Mouse (Mus musculus) forebrain, embryonic 16.5 days (tissue): ENCODE results near the gene Pip4k2c. TPM values are rescaled to one million over a fixed set of nuclear protein-coding genes. Genes with fewer than 3 reads are reported as not detected.

ENCODE experiments used
- ATAC-seq: fragments of 200-750 bp; cut with Nextera tagmentation; 2 replicates; pipeline ENCODE4 v1.8.0; 2017; ENCODE audit warnings: mild to moderate bottlenecking, moderate library complexity
- H3K27ac ChIP-seq: fragments of 300-500 bp; sonication (generic); 2 replicates; pipeline ENCODE4 v1.5.1; 2014; ENCODE audit warnings: low read length, control low read depth
- H3K27me3 ChIP-seq: fragments of 300-500 bp; sonication (generic); replicated peaks from 2 replicates; pipeline ENCODE4 v1.6.1; 2014; ENCODE audit warnings: low read length; ENCODE audit not compliant: control insufficient read depth, insufficient read depth
- H3K36me3 ChIP-seq: fragments of 300-500 bp; sonication (generic); 2 replicates; pipeline ENCODE4 v1.6.1; 2014; ENCODE audit not compliant: control insufficient read depth, insufficient read depth
- H3K4me1 ChIP-seq: fragments of 300-500 bp; sonication (generic); replicated peaks from 2 replicates; pipeline ENCODE4 v1.6.1; 2014; ENCODE audit warnings: low read length; ENCODE audit not compliant: control insufficient read depth, insufficient read depth
- H3K4me2 ChIP-seq: fragments of 300-500 bp; sonication (generic); 2 replicates; pipeline ENCODE4 v1.6.1; 2014; ENCODE audit warnings: mild to moderate bottlenecking, low read length, control low read depth
- H3K4me3 ChIP-seq: fragments of 300-500 bp; sonication (generic); replicated peaks from 2 replicates; pipeline ENCODE4 v1.5.1; 2014; ENCODE audit warnings: mild to moderate bottlenecking, low read length, control low read depth
- H3K9ac ChIP-seq: fragments of 300-500 bp; sonication (generic); replicated peaks from 2 replicates; pipeline ENCODE4 v1.6.1; 2014; ENCODE audit warnings: low read depth, low read length, control low read depth
- H3K9me3 ChIP-seq: fragments of 300-500 bp; sonication (generic); 2 replicates; pipeline ENCODE4 v1.6.1; 2016; ENCODE audit warnings: low read length; ENCODE audit not compliant: control insufficient read depth
- whole genome bisulfite sequencing: fragments of 180-500 bp; shearing (Covaris S2); extraction: QIAGEN DNeasy Blood & Tissue Kit; methylation state at CpG from one replicate; pipeline ENCODE4 v1.1.7; 2014; 5-methylcytosine and 5-hydroxymethylcytosine counted together
- polyA plus RNA-seq: library from polyadenylated mRNA; unstranded; fragments of >200 nt; fragmentation: Nextera tagmentation; extraction: Ambion mirVana; gene quantifications from 2 replicates; pipeline ENCODE4 v1.2.1, GENCODE M21; 2015

Pip4k2c gene
- polyA plus RNA-seq, 1 experiment from 2014 or later: 26.7 TPM

DNA sequence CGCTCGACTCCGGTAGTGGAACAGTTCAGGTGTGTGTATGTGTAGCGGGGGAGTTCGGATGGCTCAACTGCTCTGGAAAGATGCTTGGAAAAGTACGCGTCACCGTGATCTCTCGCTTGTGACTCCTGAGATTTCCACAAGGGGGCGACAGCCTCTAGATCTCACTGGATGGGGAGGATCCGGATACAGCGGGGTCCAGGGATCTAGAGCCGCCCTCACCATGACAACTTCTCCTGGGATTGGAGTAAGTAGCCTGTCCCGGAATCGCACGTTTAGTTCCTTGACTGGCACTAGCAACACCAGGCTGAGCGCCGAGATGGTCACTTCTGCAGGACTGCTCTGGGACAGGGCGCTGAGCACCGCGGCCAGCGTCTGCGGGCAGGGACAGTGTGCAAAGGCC, 33.7 kb downstream of the Pip4k2c start:
- ATAC-seq: peak; percentile 53
- peaks cover 17% of the 10 kb centered on the region for H3K4me1 ChIP-seq
- H3K9ac ChIP-seq: no peak overlapping the region
- H3K4me2 ChIP-seq: peak overlapping the region; percentile 45
- H3K27ac ChIP-seq: no peak overlapping the region
- under 1% methylated on average over 23 of the region's 23 CpGs for WGBS
- no peaks in the 10 kb centered on the region for H3K36me3 ChIP-seq
- H3K4me3 ChIP-seq: peak overlapping the region; percentile 23
- H3K9me3 ChIP-seq: no peaks in the 10 kb centered on the region
- H3K27me3 ChIP-seq: peaks cover 31% of the 10 kb centered on the region

DNA sequence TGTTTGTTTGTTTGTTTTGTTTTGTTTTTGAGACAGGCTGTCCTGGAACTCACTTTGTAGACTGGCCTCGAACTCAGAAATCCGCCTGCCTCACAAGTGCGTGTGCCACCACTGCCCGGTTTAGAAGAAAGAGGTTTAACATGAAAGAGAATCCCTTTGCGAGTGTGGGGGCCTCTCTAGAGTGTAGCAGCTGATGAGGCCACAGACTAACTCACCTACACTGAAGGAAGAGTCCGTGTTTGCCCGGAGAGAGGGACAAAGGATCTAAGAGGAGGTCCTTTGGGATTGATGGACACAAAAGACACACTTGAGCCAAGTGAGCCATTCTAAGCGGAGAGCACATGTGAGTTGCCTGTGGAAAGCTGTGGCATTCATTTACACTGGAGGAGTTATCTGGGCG, 34.1 kb downstream of the Pip4k2c start:
- 15% methylated on average over 9 of the region's 9 CpGs for WGBS
- Histone ChIP-seq H3K36me3 (no peaks in the 10 kb centered on the region), H3K27me3 (peaks cover 31% of the 10 kb centered on the region), H3K9me3 (no peaks in the 10 kb centered on the region), H3K4me2 (no peak overlapping the region), H3K9ac (no peak overlapping the region), H3K4me3 (no peak overlapping the region), H3K4me1 (peaks cover 17% of the 10 kb centered on the region), H3K27ac (no peak overlapping the region)
- ATAC-seq: no peak

DNA sequence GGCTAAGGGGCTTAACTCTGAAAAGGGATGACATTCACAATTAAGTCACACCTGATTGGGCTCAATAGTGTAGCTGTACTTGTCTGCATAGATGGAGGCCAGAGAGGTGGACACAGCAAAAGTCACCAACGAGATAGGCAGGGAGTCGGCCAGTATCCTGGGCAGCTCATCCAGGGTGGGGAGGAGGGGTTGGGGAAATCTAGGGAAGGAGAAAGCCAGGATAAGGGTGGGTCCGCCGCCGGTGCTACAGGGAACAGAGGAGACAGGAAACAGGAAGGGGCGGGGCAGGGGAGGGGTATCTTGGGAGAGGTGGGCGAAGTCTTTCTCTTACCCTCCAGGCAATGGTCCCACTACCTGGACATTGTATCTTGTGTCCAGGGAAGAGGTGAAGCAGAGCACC, 34.6 kb downstream of the Pip4k2c start:
- no peak overlapping the region for H3K27ac ChIP-seq
- no peak for ATAC-seq
- no peaks in the 10 kb centered on the region for H3K9me3 ChIP-seq
- H3K27me3 ChIP-seq: peaks cover 31% of the 10 kb centered on the region
- H3K4me2 ChIP-seq: no peak overlapping the region
- peaks cover 17% of the 10 kb centered on the region for H3K4me1 ChIP-seq
- H3K36me3 ChIP-seq: no peaks in the 10 kb centered on the region
- no peak overlapping the region for H3K9ac ChIP-seq
- H3K4me3 ChIP-seq: no peak overlapping the region
- WGBS: 3% methylated on average over 7 of the region's 7 CpGs

DNA sequence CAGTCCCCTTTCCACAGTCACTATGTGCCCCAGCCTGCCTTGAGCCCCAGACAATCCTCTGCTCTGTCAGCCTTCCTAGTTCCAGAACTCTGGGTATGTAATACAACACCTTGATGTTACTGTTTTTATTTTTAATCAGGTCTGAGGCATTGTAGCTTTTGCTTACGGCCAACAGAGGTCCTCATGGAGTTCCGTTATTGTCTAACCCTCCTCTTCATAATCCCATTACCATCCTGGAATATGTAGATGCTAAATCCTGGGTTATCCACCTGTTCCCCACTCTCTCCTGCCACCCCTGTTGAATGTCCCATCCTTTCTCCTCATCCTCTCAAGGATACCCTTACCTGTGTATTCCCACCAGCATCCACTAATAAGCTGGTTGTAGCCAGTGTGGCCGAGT, 35.2 kb downstream of the Pip4k2c start:
- Histone ChIP-seq H3K4me3 (no peak overlapping the region), H3K9me3 (no peaks in the 10 kb centered on the region), H3K4me1 (peaks cover 17% of the 10 kb centered on the region), H3K36me3 (no peaks in the 10 kb centered on the region), H3K27me3 (peaks cover 32% of the 10 kb centered on the region), H3K27ac (no peak overlapping the region), H3K9ac (no peak overlapping the region), H3K4me2 (no peak overlapping the region)
- whole genome bisulfite sequencing: 23% methylated on average over 3 of the region's 3 CpGs
- ATAC-seq: no peak

DNA sequence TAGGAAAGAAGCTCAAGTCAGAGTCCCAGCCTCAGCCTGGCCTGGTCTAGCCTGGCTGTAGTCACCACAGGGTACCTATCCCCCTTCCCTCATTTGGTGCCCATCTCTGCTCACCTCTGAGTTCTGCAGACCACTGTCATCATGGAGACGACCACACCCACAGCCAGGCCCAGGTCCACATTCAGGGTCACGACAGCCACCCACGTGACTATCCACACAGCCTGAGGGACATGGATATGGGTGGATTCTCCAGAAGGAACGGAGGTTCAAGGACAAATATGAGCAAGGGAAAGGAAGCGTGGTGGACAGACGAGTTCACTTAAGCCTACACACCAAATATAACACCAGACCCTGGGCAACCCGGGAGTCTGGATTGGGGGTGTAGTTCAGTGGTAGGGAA, 37.2 kb downstream of the Pip4k2c start:
- H3K4me2 ChIP-seq: no peak overlapping the region
- 90% methylated on average over 7 of the region's 7 CpGs for WGBS
- H3K4me1 ChIP-seq: peaks cover 22% of the 10 kb centered on the region
- no peak overlapping the region for H3K4me3 ChIP-seq
- H3K9me3 ChIP-seq: no peaks in the 10 kb centered on the region
- no peak overlapping the region for H3K27ac ChIP-seq
- no peak overlapping the region for H3K9ac ChIP-seq
- no peak for ATAC-seq
- H3K27me3 ChIP-seq: peaks cover 42% of the 10 kb centered on the region
- H3K36me3 ChIP-seq: no peaks in the 10 kb centered on the region

DNA sequence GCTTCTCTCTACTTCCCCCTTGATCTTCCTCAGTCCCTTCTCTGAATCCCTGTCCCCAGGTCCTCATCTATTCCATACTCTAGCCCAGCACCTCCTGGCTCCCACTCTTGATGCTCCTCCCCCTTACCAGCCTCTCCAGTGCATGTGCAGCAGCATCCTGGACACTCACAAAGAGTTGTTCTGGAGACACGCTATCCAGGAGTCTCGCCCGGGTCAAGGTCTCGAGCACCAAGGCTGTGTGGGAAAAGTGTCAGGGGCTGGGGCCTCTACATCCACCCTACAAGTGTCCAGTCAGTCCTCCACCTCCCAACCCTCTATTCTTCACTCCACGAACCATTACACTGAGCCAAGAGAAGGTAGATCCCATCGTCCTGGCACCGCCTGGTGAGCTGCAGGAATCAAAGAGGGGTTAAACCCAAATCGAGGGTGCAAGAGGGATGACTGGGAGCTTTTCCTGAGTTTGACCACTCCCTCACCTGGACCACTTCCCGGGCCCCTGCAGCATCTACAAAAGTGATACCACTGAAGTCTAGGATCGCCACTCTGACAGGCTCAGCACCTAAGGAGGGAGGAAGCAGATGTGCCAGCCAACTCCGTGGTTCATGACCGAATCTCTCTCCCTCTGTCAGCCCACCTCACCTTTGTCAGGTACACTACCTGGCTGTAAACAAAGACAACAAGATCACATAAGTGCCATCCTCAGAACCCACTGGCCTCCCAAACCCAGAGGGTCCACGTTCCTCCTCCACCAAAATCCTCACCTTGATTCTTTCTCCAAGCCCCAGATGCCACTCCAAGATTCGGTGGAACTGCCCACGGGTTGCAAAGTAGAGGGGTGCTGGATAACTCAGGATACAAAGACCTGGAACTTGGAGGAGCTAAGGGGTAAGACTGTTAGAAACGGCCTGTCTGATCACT, 38.0 kb downstream of the Pip4k2c start:
- WGBS: 83% methylated on average over 16 of the region's 16 CpGs
- Histone ChIP-seq H3K27me3 (peaks cover 43% of the 10 kb centered on the region), H3K36me3 (no peaks in the 10 kb centered on the region), H3K4me1 (peaks cover 19% of the 10 kb centered on the region), H3K4me2 (no peak overlapping the region), H3K27ac (no peak overlapping the region), H3K9ac (no peak overlapping the region), H3K4me3 (no peak overlapping the region), H3K9me3 (no peaks in the 10 kb centered on the region)
- no peak for ATAC-seq

DNA sequence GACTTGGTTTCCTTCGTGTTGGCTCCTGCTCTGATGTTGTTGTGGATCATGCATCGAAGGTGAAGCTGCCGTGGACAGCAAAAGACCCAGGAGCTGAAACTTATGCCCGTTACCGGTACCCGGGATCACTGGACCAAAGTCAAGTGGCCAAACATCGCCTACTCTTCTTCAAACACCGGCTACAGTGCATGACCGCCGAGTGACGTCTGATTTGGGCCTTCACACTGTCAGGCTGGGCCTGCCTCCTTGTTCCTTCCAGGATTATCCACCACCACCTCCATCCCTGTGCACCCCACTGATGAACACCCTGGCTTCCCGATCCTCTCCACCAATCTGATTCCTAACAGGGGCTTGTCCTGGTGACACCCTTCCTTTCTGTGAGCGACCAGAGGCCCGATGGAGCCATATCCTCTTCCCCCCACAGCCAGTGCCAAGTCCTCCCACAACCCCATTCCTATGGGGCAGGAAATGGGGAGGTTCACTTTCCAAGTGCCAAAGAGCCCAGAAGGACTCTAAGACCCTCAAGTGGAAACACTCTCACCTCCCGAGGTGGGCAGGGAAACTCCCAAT, 39.7 kb downstream of the Pip4k2c start:
- WGBS: 88% methylated on average over 15 of the region's 15 CpGs
- no peak overlapping the region for H3K9ac ChIP-seq

DNA sequence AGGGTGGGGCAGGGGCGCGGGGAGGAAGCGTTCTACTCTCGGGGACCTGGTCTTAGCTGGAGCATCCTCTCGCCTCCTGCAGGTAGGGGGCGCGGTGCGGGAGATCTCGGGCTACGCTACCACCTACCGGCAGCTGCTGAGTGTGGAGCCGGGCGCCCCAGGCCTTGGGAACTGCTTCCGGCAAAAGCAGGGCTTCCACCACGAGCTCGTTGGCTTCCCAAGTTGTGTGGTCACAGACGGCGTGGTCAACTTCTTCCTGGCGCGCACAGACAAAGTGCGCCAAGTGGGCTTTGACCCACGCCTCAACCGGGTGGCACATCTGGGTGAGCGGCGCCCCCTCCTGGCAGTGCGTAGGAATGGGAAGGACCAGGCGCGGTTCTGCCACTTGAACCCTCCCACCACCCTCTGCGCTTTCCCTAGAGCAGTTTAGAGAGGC, 40.5 kb downstream of the Pip4k2c start:
- H3K27me3 ChIP-seq: peaks cover 44% of the 10 kb centered on the region
- no peaks in the 10 kb centered on the region for H3K36me3 ChIP-seq
- peak overlapping the region; percentile 44 for H3K4me2 ChIP-seq
- ATAC-seq: 0 out of 2 replicates have a peak, but pooled peaks have one; percentile 47
- H3K9me3 ChIP-seq: no peaks in the 10 kb centered on the region
- peak overlapping the region; percentile 28 for H3K4me3 ChIP-seq
- H3K9ac ChIP-seq: no peak overlapping the region
- H3K27ac ChIP-seq: no peak overlapping the region
- H3K4me1 ChIP-seq: peaks cover 19% of the 10 kb centered on the region
- WGBS: 2% methylated on average over 29 of the region's 29 CpGs

More for the DNA sequence above, 39.7 kb downstream of the Pip4k2c start:
- no peak for ATAC-seq
- Histone ChIP-seq H3K4me2 (no peak overlapping the region), H3K9me3 (no peaks in the 10 kb centered on the region), H3K27ac (no peak overlapping the region), H3K36me3 (no peaks in the 10 kb centered on the region), H3K4me3 (no peak overlapping the region), H3K27me3 (peaks cover 48% of the 10 kb centered on the region), H3K4me1 (peaks cover 15% of the 10 kb centered on the region)

DNA sequence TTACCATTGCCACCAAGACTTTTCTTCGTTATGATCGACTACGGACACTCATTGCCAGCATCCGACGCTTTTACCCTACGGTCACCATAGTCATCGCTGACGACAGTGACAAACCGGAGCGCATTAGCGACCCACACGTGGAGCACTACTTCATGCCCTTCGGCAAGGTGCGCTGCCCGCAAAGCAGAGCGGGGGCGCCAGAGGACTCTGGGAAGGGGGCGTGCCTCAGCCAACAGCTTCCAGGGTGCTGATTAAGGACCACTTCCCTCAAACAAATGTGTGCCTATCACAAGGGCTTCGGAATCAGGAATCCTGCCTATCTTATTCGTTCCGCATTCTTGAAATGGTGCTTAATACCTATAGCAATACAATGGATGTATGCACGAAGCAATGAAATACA, 41.4 kb downstream of the Pip4k2c start:
- no peak overlapping the region for H3K27ac ChIP-seq
- WGBS: 4% methylated on average over 22 of the region's 22 CpGs
- H3K4me2 ChIP-seq: peak overlapping the region; percentile 44
- no peaks in the 10 kb centered on the region for H3K36me3 ChIP-seq
- no peak for ATAC-seq
- peaks cover 19% of the 10 kb centered on the region for H3K4me1 ChIP-seq
- H3K27me3 ChIP-seq: peaks cover 42% of the 10 kb centered on the region
- H3K9ac ChIP-seq: no peak overlapping the region
- no peak overlapping the region for H3K4me3 ChIP-seq
- no peaks in the 10 kb centered on the region for H3K9me3 ChIP-seq
